Mouse (Mus musculus) G1E (cell line): ENCODE results near the gene Nfkb2.

Experiments used
- CTCF ChIP-seq: IDR thresholded peaks from 2 replicates; pipeline ENCODE4 v1.5.1; 2012; ENCODE audit warnings: low read depth, low read length, inconsistent platforms, mixed read lengths
- GATA1 ChIP-seq: IDR thresholded peaks from 2 replicates; pipeline ENCODE4 v1.6.1; 2012; ENCODE audit warnings: borderline replicate concordance, low read length, inconsistent platforms, mixed read lengths

GRCm38 (mm10) chr19:46350168-46350932 is 46.2 kb downstream of the Nfkb2 start, which contains the start of gene 2310034G01Rik:
- no peak for TF ChIP-seq CTCF
- TF ChIP-seq GATA1, result no peak
